Mouse (Mus musculus): Measurements from ENCODE around the gene Setdb1. TPM values are rescaled to one million over a fixed set of nuclear protein-coding genes. Genes with fewer than 3 reads are reported as not detected.
"Not testable (repeated sequence)": the region's sequence is repeated elsewhere in the genome, so short reads cannot be mapped to it uniquely, and the experiment has no call there.

The Setdb1 gene
- 10 to 100 TPM; 40.7 to 40.8 TPM for total RNA-seq (2021)
- long read RNA-seq, experiment 1, full-length matches to known transcripts: 12 of 25 reads
- long read RNA-seq, experiment 1, partial matches to known transcripts: 9 of 25 reads
- long read RNA-seq, experiment 1, other reads (novel, unspliced or antisense): 4 of 25 reads
- long read RNA-seq, experiment 2, full-length matches to known transcripts: 5 of 28 reads
- long read RNA-seq, experiment 2, partial matches to known transcripts: 8 of 28 reads
- long read RNA-seq, experiment 2, other reads (novel, unspliced or antisense): 15 of 28 reads

DNA sequence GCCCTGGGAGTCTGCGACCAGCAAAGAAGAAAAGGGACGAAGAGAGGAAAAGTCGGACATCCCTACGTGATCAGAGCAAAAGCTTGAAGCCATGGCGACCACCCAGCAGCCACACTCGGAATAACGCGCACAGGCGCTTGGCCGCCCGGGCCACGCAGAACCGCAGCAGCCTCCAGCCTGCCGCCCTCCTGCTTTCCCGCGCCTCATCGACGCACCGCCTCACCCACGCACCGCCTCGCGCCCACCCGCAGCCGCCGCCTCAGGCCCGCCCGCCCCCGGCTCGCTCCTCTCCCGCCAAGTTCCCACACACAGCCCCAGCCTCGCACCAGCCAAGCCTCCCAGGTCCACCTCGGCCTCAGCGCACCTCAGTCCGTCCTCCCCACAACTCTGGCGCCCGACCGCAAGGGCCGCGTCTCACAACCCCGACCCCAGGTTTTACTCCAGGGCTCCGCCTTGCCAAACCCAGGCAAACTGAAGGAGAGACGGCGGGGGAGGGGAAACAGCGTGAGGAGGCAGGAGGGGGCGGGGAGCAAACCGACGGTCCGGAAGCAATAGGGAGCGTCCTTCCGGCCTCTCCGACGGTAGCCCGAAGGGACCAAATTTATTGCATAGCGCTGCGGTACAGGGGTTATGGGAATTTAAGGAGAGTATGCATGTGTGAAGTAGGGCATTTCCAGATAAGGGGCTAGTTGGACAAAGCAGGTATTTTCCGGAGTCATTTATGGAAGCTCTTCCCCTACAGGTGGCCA, at the start of gene Setdb1:
Gene Setdb1, minus strand, starts transcription at position 502 of the 749 bp plus-strand sequence.
- peak; percentile 90 to 96 for DNase-seq (ENCODE audit: low spot score in 2 of 2)

DNA sequence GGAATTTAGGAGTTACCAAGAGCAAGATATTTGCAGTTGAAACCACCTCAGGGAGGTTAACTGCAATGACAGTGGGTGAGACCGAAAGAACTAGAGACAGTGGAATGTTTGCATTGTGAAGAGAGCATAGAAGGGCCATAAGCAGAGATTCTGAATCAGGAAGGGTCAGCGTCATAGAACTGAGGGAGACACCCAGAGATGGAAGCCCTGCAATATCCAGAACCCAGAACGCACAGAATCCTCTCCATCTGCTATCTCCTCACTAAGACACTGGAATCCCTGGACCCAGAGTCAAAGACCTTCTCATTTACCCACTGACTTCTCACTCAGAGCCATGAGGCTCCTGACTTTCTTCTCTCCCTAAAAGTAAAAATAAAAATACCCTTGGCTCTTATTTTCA, 45.7 kb upstream of the Setdb1 start, which contains the start of gene 4930558C23Rik:
Gene 4930558C23Rik, minus strand, starts transcription at position 101 of the 400 bp plus-strand sequence.
- no peak for DNase-seq (ENCODE audit: low spot score in 2 of 2)

DNA sequence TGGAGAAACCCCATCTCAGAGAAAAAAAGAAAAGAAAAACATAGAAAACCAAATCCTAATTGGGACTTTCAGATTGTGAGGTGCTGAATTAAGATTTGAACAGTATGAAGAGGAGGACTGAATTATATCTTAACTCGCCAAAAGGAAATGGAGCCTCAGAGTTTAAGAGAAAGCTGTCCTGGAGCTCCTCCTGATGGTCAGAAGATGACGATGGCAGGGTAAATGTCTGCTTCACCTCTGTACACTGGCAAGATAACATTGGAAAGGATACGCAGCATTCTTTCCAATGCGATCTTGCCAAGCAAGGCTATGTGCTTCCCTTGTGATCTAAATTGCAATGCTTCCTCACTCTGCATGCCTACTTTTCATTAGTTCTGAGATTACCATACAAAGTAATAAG, 37.4 kb upstream of the Setdb1 start:
- DNase-seq (ENCODE audit: low spot score in 2 of 2): no peak

DNA sequence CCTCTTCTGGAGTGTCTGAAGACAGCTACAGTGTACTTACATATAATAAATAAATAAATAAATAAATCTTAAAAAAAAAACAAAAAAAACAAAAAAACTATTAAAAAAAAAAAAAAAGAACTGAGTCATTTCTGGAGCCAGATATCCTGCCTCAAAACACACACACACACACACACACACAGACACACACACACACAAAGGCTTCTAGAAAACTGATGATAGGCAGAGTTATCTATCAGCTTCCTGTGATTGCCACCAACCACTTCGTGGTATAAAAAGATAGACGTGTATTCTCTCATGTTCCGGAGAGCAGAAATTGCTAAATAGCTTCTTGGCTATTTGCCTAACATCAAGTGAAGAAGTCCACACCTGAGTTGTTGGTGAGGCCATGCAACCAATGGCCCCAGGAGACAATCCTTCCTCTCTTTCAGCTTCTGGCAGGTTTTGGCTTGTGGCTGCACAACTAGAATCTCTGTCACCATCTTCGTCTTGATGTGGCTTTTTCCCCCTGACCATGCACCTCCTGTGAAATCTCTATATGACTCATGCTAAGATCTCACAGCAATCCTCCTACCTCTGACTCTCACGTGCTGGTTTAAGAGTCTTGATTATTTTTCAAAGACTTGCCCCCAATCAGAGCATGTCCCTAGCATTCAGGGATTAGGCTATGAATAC, 28.5 kb upstream of the Setdb1 start:
- no peak for DNase-seq (ENCODE audit: low spot score in 2 of 2)

DNA sequence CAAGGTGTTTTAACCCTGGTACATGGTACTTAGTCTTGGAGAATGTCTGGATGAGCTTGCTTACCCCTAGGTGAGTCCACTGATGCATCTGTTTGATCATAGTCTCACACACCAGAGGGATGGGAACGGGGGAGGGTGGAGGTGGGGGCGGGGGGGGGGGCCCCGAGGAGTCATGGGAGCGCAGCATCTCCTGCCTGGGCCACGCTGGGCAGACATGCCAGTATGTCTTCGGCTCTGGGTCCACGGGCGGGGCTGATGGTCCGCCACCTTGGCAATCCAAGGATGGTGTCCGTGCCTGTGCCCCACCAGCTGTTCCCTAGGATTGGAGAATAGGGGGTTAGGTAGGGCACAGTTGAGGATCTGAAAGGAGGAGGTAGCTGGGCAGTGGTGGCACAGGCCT, 16.2 kb upstream of the Setdb1 start:
- no peak for DNase-seq (ENCODE audit: low spot score in 2 of 2)

DNA sequence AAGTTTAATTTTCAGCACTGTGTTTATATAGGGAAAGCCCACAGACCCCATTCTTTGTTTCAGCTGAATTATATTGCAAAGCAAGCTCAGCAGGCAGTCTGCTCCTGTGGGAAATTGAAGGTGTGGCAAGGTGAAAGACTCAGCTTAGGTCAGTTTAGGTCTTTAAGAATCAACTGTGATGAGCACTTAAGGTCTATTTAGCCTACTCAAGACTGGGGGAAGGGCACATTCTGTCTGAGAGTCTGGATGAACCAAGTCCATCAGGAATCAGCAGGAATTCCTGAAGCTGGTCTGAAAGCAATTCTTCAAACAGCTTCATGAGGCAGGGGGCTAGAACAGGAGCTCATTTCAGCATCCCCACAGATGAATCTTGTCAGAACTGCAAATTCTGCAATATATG, 13.1 kb upstream of the Setdb1 start:
- no peak for DNase-seq (ENCODE audit: low spot score in 2 of 2)

DNA sequence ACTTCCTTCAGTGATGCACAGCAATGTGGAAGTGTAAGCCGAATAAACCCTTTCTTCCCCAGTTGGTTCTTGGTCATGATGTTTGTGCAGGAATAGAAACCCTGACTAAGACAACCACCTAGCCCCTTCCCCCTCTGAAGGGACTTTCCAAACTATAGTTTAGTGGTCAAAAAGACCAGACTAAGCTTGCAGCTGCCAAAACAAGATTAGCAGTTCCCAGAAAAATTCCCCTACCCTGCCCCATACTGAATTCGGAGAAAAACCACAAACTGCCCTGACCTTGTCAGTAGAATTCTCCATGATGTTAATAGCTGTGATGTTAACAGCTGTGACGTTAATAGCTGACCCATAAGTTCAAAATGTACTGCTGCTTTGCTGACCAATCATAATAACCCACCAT, 3.3 kb upstream of the Setdb1 start:
- DNase-seq (ENCODE audit: low spot score in 2 of 2): not testable (repeated sequence)

DNA sequence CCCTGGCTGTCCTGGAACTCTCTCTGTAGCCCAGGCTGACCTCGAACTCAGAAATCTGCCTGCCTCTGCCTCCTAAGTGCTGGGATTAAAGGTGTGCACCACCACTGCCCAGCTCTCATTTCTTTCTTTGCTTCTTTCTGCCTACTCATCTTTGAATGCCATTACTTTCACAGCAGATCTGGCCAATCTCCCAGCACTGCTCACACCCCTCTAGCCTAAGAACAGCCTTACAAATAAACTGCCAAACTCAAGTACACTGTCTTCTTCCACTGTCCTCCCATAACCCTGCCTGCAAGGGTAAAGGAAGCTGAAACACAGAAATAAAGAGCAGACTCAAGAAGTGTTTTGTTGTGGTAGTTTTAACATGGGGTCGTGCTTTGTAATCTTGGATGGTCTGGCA, 744 bp upstream of the Setdb1 start:
- DNase-seq (ENCODE audit: low spot score in 2 of 2): no peak

DNA sequence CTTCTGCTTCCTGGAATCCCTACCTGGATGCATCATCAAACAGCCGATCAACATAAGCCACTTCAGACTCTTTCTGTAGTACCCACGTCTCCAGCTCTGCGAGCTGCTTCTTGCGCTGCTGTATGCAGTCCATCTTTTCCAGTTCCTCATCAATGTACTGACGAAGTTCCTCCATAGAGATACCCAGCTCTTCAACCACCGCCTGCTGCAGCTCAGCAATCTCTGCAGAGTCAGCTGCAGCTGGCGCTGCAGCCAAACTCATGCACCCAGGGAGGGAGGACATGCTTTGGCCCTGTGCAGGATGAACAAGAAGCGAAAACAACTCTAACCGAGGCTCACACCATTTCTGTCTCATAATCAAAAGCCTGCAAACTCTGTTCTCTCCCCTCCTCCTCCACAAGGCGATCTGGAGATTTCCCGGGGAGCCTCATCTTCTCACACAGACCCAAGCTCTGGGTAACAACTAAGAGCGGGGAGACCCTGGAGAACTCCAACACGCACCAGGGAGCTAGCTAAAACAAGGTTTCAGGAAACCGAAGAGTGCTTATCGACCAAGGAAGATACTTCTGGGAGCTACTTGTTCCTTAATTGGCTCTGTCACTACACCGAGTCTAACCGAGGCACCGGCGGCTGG, 974 bp downstream of the Setdb1 start:
- not testable (repeated sequence) for DNase-seq (ENCODE audit: low spot score in 2 of 2)

DNA sequence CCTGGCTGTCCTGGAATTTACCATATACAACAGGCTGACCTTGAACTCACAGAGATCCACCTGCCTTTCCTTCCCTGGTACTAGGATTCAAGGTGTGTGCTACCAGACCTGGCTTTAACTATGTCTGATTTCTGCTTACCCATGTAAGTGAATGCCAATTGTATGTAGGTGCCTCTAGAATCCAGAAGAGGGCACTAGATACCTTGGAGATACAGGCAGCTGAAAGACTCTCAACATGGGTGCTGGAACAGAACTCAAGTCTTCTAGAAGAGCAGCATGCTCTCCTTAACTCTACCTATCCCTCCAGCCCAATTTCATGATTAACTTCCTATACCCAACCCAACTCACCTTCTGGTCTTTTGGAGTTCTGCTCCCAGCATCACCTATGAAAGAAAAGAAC, 7.5 kb downstream of the Setdb1 start:
- peak in 1 of 2 experiments; percentile 26 for DNase-seq (ENCODE audit: low spot score in 2 of 2)

DNA sequence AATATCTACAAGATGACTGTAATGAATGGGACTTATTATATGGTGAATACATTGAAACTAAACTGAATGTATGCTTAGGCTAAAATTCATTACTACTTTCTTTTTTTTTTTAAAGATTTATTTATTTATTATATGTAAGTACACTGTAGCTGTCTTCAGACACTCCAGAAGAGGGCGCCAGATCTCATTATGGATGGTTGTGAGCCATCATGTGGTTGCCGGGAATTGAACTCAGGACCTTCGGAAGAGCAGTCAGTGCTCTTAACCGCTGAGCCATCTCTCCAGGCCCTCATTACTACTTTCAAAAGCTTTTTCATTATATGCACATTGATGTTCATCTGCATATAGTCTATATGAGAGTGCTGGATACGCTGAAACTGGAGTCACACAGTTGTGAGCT, 8.7 kb downstream of the Setdb1 start:
- DNase-seq (ENCODE audit: low spot score in 2 of 2): not testable (repeated sequence)

DNA sequence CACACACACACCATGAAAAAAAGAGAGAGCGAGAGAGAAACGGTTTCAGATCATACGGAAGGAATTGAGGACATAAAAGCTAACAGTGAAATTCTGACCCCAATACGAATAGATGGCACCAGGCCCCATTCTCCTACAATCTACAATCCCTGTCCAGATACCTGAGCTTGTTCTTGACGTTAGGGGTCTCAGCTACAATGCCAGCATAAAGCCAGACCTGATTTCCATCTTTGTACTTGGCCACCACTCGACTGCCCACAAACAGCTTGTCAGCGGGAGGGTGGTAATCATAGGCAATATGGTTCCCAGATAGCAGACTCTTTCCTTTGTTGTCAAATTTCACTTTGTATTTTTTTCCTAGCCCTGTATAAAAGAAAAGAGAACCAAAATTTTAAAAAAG, 10.5 kb downstream of the Setdb1 start:
- DNase-seq (ENCODE audit: low spot score in 2 of 2): no peak

DNA sequence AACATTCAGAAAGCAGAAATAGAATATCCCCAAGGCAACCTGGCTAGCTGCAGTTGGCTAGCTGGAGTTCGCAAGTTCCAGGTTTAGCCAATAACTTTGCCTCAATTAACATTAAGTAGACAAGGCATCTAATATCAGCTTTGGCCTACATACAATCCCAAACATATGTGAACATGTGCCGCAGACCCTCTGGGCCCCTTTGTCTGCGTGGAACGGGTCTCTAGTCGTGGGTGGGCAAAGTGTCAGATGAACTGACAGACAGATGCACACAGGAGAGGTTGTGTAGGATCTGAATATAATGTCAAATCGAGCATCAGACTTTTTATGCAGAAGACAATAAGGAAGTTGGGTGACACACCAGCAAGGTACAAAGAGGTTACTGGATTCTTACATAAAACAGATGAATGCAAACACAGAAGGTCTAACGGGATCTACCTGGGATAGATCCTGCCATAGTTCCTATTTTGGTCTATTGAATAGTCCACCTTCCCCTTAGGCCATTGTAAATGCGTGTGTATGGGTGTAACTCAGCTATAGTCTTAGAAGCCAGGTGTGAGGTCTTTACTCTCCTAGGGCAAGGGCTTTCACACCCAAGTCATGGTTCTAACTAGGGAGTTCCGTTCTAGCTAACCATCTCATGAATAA, 13.5 kb downstream of the Setdb1 start:
- not testable (repeated sequence) for DNase-seq (ENCODE audit: low spot score in 2 of 2)

DNA sequence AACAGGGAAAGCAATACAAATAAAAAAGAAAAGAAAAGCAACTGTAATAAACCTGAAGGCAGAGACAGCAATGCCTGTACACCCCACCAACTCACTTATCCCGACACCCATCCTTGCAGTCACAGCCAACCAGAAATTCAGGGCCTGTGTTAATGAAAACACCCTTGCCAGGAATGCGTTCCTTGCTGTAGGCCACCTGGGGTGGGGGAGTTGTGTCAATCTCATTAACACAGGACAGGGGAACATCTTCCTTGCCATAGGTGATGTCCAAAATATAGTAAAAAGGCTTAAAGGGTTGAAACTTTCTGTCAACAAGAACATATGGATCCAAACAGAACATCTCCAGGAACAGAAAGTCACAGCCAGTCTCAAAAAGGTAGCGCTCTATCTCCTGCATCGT, 18.8 kb downstream of the Setdb1 start:
- DNase-seq (ENCODE audit: low spot score in 2 of 2): no peak

DNA sequence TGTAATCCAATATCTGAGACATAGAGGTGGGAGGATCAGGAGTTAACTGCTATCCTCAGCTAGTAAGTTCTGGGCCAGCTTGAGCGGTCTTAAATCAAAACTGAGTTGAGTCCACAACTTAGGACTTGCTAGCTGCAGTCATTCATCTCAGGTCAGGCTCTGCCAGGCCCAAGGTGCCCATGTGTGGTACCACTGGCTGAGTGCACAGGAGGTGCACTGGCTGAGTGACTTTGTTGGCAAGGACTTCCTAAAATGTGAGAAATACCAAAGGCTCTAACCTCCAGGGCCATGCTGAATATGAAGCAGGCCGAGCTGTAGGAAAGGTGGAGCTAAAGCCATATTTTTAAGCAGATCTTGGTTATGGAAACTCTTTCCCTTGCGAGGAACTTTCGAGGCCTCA, 19.7 kb downstream of the Setdb1 start:
- no peak for DNase-seq (ENCODE audit: low spot score in 2 of 2)

DNA sequence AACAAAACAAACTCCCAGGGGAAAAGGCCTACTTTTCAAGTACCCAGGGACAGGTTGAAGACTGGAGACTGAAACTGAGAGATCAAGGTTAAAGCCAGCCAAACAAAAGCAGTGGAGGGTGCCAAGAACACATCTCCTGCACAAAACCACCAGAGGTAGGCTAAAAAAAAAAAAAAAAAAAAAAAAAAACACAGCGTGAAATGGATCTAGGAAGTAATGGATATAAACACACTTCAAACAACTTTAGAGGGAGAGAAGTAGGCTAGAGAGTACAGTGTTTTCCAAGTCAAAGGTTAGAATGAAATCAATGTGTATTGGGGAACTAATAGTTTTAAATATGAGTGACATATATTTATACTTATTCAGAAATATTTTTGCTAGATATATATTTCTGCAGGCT, 25.5 kb downstream of the Setdb1 start:
- no peak for DNase-seq (ENCODE audit: low spot score in 2 of 2)

DNA sequence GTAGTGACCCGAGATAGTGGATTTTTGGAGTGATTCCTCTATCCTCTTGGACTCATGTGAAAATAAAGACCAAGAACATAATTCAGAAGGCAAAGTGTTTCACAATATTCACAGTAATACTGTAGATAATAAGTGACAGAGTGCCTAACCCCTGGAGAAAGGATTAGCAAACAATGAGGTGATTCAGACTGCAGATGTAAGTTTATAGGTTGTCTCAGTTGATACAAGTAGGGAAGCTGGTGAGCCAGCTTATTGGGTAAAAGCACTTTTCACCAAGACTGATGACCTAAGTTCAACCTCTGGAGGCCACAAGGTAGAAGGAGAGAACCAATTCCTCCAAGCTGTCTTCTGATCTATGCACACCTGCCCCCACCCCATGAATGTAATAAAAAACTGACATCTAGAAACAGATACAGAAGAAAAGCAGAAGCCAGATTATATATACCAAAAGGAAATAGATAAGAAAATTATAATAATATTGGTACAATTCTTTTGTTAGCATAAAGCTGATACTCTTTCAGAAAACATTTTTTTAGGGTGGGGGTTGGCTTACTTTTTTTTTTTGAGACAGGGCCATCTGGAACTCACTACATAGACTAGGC, 28.1 kb downstream of the Setdb1 start:
- no peak for DNase-seq (ENCODE audit: low spot score in 2 of 2)

DNA sequence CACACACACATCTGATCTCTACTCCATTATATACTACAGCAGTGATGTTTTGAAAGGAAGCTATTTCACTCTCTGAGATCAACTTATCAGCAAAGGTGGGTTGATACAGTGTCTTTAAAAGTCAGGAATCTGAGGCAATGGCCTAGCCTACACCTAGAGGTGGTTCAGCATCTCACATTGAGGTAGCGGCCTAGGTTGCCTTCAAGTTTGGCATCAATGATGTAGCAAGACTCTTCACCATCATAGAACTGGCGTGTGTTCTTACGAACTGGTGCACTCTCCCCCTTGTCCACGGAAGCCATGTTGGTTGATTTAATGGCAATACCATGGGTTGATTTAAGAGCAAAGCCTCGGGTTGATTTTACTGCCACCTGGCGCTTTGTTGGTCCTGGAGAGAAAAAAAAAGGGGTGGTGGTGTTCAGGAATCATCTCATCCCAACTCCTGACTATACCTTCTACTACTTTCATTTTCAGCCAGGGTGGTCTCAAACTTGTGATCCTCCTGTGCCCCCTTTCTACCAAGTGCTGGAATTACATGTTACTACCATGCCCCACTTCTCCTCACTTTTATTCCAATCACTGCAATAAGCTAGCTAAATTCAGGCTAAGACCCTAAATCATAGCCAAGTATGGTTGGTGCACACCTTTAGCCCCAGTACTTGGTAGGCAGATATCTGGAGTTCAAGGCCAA, 32.4 kb downstream of the Setdb1 start:
- no peak for DNase-seq (ENCODE audit: low spot score in 2 of 2)

DNA sequence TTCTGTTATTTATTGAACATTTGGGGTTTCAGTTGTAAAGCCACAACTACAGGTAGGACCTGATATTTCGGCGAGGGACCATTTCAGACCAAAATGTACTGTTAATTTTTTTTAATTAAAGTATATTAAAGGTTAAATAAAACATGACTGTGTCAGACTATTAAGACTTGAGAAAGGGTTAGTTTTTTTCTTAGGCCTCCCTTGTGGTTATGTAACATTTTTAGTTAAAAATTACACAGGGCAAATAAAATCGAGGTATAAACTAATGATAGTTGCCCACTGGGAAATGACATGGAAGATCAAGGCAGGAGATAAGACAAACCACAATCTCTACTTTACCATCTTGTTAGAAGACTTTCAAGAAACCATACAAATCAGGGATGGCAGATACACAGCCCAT, 33.6 kb downstream of the Setdb1 start:
- DNase-seq (ENCODE audit: low spot score in 2 of 2): no peak

All from layer of hippocampus, postnatal 14 days (tissue).